Mouse (Mus musculus) heart, embryonic 16.5 days (tissue): ENCODE data around the gene Ets2. TPM values are rescaled to one million over a fixed set of nuclear protein-coding genes. Genes with fewer than 3 reads are reported as not detected.

Experiments
- ATAC-seq: fragments of 200-750 bp; cut with Nextera tagmentation; replicated peaks from 2 replicates; pipeline ENCODE4 v1.8.0; 2017; ENCODE audit warnings: moderate number of reproducible peaks; ENCODE audit not compliant: insufficient read depth, low FRiP score; ENCODE audit errors: extremely low read depth
- H3K27ac ChIP-seq: fragments of 300-500 bp; sonication (generic); 2 replicates; pipeline ENCODE4 v1.5.1; 2014; ENCODE audit warnings: mild to moderate bottlenecking, low read length, control low read depth, moderate library complexity
- H3K27me3 ChIP-seq: fragments of 300-500 bp; sonication (generic); 2 replicates; pipeline ENCODE4 v1.6.1; 2014; ENCODE audit warnings: low read length, mixed read lengths; ENCODE audit not compliant: control insufficient read depth, insufficient read depth
- H3K36me3 ChIP-seq: fragments of 300-500 bp; sonication (generic); 2 replicates; pipeline ENCODE4 v1.6.1; 2014; ENCODE audit not compliant: control insufficient read depth, insufficient read depth
- H3K4me1 ChIP-seq: fragments of 300-500 bp; sonication (generic); 2 replicates; pipeline ENCODE4 v1.6.1; 2014; ENCODE audit warnings: low read length, mixed read lengths; ENCODE audit not compliant: control insufficient read depth, insufficient read depth
- H3K4me2 ChIP-seq: fragments of 300-500 bp; sonication (generic); 2 replicates; pipeline ENCODE4 v1.6.1; 2014; ENCODE audit warnings: low read depth, mild to moderate bottlenecking, control low read depth, low read length
- H3K4me3 ChIP-seq: fragments of 300-500 bp; sonication (generic); 2 replicates; pipeline ENCODE4 v1.5.1; 2014; ENCODE audit warnings: mild to moderate bottlenecking, control low read depth, low read length
- H3K9ac ChIP-seq: fragments of 300-500 bp; sonication (generic); 2 replicates; pipeline ENCODE4 v1.6.1; 2014; ENCODE audit warnings: low read length, control low read depth
- H3K9me3 ChIP-seq: fragments of 300-500 bp; sonication (generic); replicated peaks from 2 replicates; pipeline ENCODE4 v1.6.1; 2016; ENCODE audit warnings: low read length; ENCODE audit not compliant: control insufficient read depth
- WGBS: fragments of 180-500 bp; shearing (Covaris S2); extraction: QIAGEN DNeasy Blood & Tissue Kit; methylation state at CpG from one replicate; pipeline ENCODE4 v1.1.7; 2014; 5-methylcytosine and 5-hydroxymethylcytosine counted together
- polyA plus RNA-seq: library from polyadenylated mRNA; unstranded; fragments of >200 nt; fragmentation: Nextera tagmentation; extraction: Ambion mirVana; gene quantifications from 2 replicates; pipeline ENCODE4 v1.2.1, GENCODE M21; 2015

Ets2 gene
- polyA plus RNA-seq, 1 experiment from 2014 or later: 73.6 TPM

GRCm38 (mm10) chr16:95767246-95767645 is 65.4 kb downstream of the Ets2 start:
- no peaks in the 10 kb centered on the region for H3K27me3 ChIP-seq
- H3K27ac ChIP-seq: no peak overlapping the region
- H3K4me2 ChIP-seq: no peak overlapping the region
- no peak for ATAC-seq
- no peaks in the 10 kb centered on the region for H3K9me3 ChIP-seq
- no peaks in the 10 kb centered on the region for H3K36me3 ChIP-seq
- H3K9ac ChIP-seq: no peak overlapping the region
- WGBS: 66% methylated on average over 2 of the region's 2 CpGs
- no peak overlapping the region for H3K4me3 ChIP-seq
- peaks cover 16% of the 10 kb centered on the region for H3K4me1 ChIP-seq

GRCm38 (mm10) chr16:95769066-95769995 is 67.5 kb downstream of the Ets2 start:
- peak overlapping the region; percentile 21; the same call in 1 of the 2 replicates for H3K27ac ChIP-seq
- H3K4me2 ChIP-seq: peak overlapping the region; percentile 12; the same call in 1 of the 2 replicates

GRCm38 (mm10) chr16:95769996-95770334 is 68.1 kb downstream of the Ets2 start:
- H3K36me3 ChIP-seq: no peaks in the 10 kb centered on the region
- H3K9ac ChIP-seq: no peak overlapping the region
- 78% methylated on average over 5 of the region's 5 CpGs for WGBS
- no peak overlapping the region for H3K27ac ChIP-seq
- H3K4me2 ChIP-seq: no peak overlapping the region
- H3K4me3 ChIP-seq: no peak overlapping the region
- ATAC-seq: no peak
- H3K9me3 ChIP-seq: 0 out of 2 replicates have a peak, but pooled peaks cover under 1% of the 10 kb centered on the region
- no peaks in the 10 kb centered on the region for H3K27me3 ChIP-seq
- peaks cover 12% of the 10 kb centered on the region for H3K4me1 ChIP-seq

More at GRCm38 (mm10) chr16:95769066-95769995, 67.5 kb downstream of the Ets2 start:
- Histone ChIP-seq H3K4me3 (no peak overlapping the region), H3K9ac (no peak overlapping the region), H3K27me3 (no peaks in the 10 kb centered on the region), H3K4me1 (peaks cover 12% of the 10 kb centered on the region), H3K36me3 (no peaks in the 10 kb centered on the region), H3K9me3 (no peaks in the 10 kb centered on the region)
- no peak for ATAC-seq
- 39% methylated on average over 14 of the region's 14 CpGs for WGBS

- H3K27me3 ChIP-seq: no peaks in the 10 kb centered on the region
- no peak for ATAC-seq
- H3K36me3 ChIP-seq: no peaks in the 10 kb centered on the region
- H3K27ac ChIP-seq: no peak overlapping the region
- H3K4me3 ChIP-seq: no peak overlapping the region
- 0 out of 2 replicates have a peak, but pooled peaks cover 2% of the 10 kb centered on the region for H3K9me3 ChIP-seq
- H3K4me1 ChIP-seq: peaks cover 12% of the 10 kb centered on the region
- no peak overlapping the region for H3K4me2 ChIP-seq
- H3K9ac ChIP-seq: no peak overlapping the region
These were observed 68.5 kb downstream of the Ets2 start for GRCm38 (mm10) chr16:95770402-95770801.

Other genes starting within 250 kb of the Ets2 start
- 6.8 and 7.5 TPM in 2 replicates for gene Erg, start 115.5 kb upstream of the Ets2 start, polyA plus RNA-seq